Mouse (Mus musculus): ENCODE results near the gene Otulin. TPM values are rescaled to one million over a fixed set of nuclear protein-coding genes. Genes with fewer than 3 reads are reported as not detected.

The Otulin gene
- polyA plus RNA-seq, 1 experiment from 2014 or later: 31.7 TPM

- H3K27me3 ChIP-seq (replicated peaks): no peaks in the 10 kb centered on the region
- no peak overlapping the region for H3K4me3 ChIP-seq (replicated peaks)
- 0 out of 2 replicates have a peak, but pooled peaks cover 9% of the 10 kb centered on the region for H3K36me3 ChIP-seq
- 88% methylated on average over 13 of the region's 13 CpGs for WGBS
- no peak overlapping the region for H3K4me2 ChIP-seq
- no peak for ATAC-seq (ENCODE audit: insufficient read depth, low FRiP score, low read depth)
- H3K9ac ChIP-seq: no peak overlapping the region
- H3K27ac ChIP-seq: no peak overlapping the region
- H3K9me3 ChIP-seq: no peaks in the 10 kb centered on the region
- peaks cover 9% of the 10 kb centered on the region for H3K4me1 ChIP-seq
These were observed 5.2 kb downstream of the Otulin start for GRCm38 (mm10) chr15:27625014-27625889.

GRCm38 (mm10) chr15:27623286-27623685, 7.2 kb downstream of the Otulin start:
- H3K9me3 ChIP-seq: no peaks in the 10 kb centered on the region
- H3K36me3 ChIP-seq: peaks cover 11% of the 10 kb centered on the region; the same call in 1 of the 2 replicates
- no peak overlapping the region for H3K9ac ChIP-seq
- H3K27me3 ChIP-seq (replicated peaks): no peaks in the 10 kb centered on the region
- H3K27ac ChIP-seq: no peak overlapping the region
- ATAC-seq (ENCODE audit: insufficient read depth, low FRiP score, low read depth): no peak
- H3K4me1 ChIP-seq: no peaks in the 10 kb centered on the region; the same call in 1 of the 2 replicates
- WGBS: 74% methylated on average over 6 of the region's 6 CpGs
- no peak overlapping the region for H3K4me2 ChIP-seq
- H3K4me3 ChIP-seq (replicated peaks): no peak overlapping the region

DNA sequence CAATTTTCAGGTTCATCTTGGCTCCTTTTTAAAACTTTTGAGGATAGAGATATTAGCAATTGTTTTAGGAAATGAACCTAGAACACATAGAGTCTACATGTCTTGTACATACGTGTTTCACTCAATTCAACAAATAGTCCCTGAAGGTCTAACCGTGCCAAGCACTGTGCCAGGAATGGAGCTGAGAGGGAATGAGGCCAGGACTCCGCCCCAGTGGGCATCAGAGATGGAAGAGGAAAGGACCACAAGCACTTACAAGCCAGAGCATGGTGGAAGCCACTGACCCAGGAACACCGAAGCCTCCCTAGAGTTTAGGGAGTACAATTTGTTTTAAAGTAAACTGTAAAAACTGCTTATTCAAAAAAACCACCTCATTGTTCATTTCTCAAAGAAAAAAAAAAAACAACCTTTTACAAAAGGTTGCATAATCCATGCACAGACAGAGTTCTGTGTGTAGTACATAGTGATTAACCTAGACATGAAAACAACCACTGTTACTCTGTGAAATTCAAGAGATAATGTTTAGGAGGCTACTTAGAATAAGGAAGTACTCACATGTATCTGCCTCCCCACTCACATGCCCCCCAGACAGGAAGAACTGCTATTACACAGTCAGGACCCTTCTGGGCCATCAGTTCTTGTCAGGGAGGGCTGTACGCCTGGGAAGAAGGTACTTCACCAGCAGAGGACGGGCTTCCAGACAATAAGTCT, 9.9 kb downstream of the Otulin start:
- ATAC-seq (ENCODE audit: insufficient read depth, low FRiP score, low read depth): no peak
- 75% methylated on average over 6 of the region's 6 CpGs for WGBS
- Histone ChIP-seq H3K36me3 (peaks cover 12% of the 10 kb centered on the region), H3K27me3 (replicated peaks) (no peaks in the 10 kb centered on the region), H3K9me3 (no peaks in the 10 kb centered on the region), H3K9ac (no peak overlapping the region), H3K4me2 (no peak overlapping the region), H3K27ac (no peak overlapping the region), H3K4me3 (replicated peaks) (no peak overlapping the region), H3K4me1 (no peaks in the 10 kb centered on the region)

DNA sequence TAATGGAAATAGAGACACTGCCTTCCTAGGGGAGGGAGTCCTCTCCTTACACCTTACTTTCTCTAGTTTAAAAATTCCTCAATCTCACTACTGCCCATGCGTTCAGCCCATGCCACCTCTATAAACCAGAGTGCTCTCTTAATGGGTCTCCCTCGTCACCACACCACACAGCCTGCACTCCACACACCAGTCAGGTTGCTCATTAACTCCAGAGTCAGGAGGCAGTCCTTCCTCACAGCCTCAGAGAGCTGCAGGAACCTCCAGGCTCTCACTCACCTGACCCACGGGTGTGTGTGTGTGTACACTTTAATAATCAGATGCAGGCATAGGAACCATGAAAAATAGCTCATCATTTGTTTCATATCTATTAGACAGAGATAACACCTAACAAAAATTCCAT, 10.8 kb downstream of the Otulin start:
- no peak overlapping the region for H3K9ac ChIP-seq
- no peaks in the 10 kb centered on the region for H3K9me3 ChIP-seq
- 65% methylated on average over 3 of the region's 3 CpGs for WGBS
- no peak overlapping the region for H3K4me3 ChIP-seq (replicated peaks)
- peak; percentile 75 for ATAC-seq (ENCODE audit: insufficient read depth, low FRiP score, low read depth)
- H3K36me3 ChIP-seq: peaks cover 14% of the 10 kb centered on the region
- H3K4me2 ChIP-seq: no peak overlapping the region
- H3K27ac ChIP-seq: no peak overlapping the region
- no peaks in the 10 kb centered on the region for H3K4me1 ChIP-seq
- no peaks in the 10 kb centered on the region for H3K27me3 ChIP-seq (replicated peaks)

DNA sequence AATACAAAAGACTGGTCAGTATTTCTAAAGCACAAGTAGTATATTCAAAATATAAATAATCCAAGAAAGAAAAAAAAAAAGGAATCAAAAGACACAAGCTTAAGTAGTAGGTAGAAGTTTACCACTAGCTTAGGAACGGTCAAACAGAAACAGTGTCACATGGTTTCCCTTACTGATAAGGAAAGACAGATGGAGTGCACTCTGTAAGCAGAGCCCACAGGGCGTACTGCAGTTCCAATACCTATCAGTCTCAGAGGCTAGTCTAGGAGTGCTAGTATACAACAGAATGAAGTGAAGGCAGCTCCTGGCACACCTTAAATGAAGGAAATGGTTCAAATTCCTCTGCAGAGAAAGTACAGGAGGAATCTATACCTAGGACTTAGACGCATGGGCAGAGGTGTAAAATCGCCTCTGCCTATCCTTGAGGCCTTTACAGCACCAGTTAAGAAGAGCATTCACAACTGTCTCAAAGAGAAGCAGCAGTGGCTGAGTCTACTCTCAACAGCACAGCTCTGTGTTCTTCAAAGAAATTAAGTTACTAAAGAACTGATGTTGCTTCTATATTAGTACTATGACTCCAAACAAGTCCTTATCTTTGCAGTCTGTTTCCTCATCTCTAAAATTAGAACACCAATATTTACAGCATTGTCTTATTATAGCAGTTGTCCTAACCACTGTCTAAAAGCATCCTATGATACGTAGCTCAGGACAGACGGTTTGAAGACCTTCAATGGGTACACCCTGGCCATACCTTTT, 11.5 kb downstream of the Otulin start:
- no peak overlapping the region for H3K9ac ChIP-seq
- WGBS: 69% methylated on average over 6 of the region's 6 CpGs
- H3K4me2 ChIP-seq: no peak overlapping the region
- H3K27me3 ChIP-seq (replicated peaks): no peaks in the 10 kb centered on the region
- H3K4me1 ChIP-seq: no peaks in the 10 kb centered on the region
- H3K27ac ChIP-seq: no peak overlapping the region
- no peaks in the 10 kb centered on the region for H3K9me3 ChIP-seq
- no peak for ATAC-seq (ENCODE audit: insufficient read depth, low FRiP score, low read depth)
- peaks cover 14% of the 10 kb centered on the region for H3K36me3 ChIP-seq
- no peak overlapping the region for H3K4me3 ChIP-seq (replicated peaks)

DNA sequence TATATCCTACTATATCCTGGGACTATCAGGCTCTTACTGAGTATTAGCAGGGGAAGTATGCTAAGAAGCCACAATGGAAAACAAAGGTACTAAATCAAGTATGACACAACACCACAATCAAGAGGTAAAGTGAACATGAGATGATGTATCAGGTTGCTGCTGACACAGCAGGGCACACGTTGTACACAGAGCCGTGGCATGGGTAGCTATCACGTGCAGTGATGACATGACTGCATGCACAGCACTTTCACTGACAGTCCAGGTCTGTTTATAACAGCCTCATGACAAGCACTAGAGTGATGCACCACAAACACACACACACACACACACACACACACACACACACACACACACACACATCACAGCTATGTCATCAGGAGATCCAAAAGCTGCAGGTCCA, 13.3 kb downstream of the Otulin start:
- no peaks in the 10 kb centered on the region for H3K9me3 ChIP-seq
- no peak overlapping the region for H3K27ac ChIP-seq
- no peak for ATAC-seq (ENCODE audit: insufficient read depth, low FRiP score, low read depth)
- WGBS: 88% methylated on average over 3 of the region's 3 CpGs
- H3K36me3 ChIP-seq: peaks cover 14% of the 10 kb centered on the region
- no peak overlapping the region for H3K4me2 ChIP-seq
- H3K4me3 ChIP-seq (replicated peaks): no peak overlapping the region
- no peak overlapping the region for H3K9ac ChIP-seq
- no peaks in the 10 kb centered on the region for H3K4me1 ChIP-seq
- H3K27me3 ChIP-seq (replicated peaks): no peaks in the 10 kb centered on the region

GRCm38 (mm10) chr15:27616159-27616558, 14.3 kb downstream of the Otulin start:
- Histone ChIP-seq H3K9ac (no peak overlapping the region), H3K4me1 (no peaks in the 10 kb centered on the region), H3K9me3 (no peaks in the 10 kb centered on the region), H3K4me3 (replicated peaks) (no peak overlapping the region), H3K27ac (no peak overlapping the region), H3K4me2 (no peak overlapping the region), H3K27me3 (replicated peaks) (no peaks in the 10 kb centered on the region), H3K36me3 (peaks cover 14% of the 10 kb centered on the region)
- no peak for ATAC-seq (ENCODE audit: insufficient read depth, low FRiP score, low read depth)
- 73% methylated on average over 4 of the region's 4 CpGs for WGBS

DNA sequence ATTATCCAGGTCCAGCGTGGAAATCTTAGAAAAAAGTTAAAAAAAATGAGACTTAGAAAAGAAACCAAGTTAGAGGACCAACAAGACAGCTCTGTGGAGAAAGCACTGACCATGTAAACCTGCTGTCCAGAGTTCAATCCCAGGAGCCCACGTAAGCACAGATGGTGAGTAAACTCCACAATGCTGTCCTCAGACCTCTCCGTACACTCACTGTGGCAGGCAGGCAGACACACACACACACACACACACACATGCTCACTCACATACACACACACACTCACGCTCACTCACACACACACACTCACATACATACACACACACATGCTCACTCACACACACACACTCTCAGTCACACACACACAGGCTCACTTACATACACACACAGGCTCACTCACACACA, 17.2 kb downstream of the Otulin start:
- H3K4me3 ChIP-seq (replicated peaks): no peak overlapping the region
- no peaks in the 10 kb centered on the region for H3K9me3 ChIP-seq
- peaks cover 9% of the 10 kb centered on the region for H3K36me3 ChIP-seq
- 92% methylated on average over 4 of the region's 4 CpGs for WGBS
- H3K27ac ChIP-seq: no peak overlapping the region
- H3K4me2 ChIP-seq: no peak overlapping the region
- ATAC-seq (ENCODE audit: insufficient read depth, low FRiP score, low read depth): no peak
- no peak overlapping the region for H3K9ac ChIP-seq
- H3K4me1 ChIP-seq: no peaks in the 10 kb centered on the region
- no peaks in the 10 kb centered on the region for H3K27me3 ChIP-seq (replicated peaks)

DNA sequence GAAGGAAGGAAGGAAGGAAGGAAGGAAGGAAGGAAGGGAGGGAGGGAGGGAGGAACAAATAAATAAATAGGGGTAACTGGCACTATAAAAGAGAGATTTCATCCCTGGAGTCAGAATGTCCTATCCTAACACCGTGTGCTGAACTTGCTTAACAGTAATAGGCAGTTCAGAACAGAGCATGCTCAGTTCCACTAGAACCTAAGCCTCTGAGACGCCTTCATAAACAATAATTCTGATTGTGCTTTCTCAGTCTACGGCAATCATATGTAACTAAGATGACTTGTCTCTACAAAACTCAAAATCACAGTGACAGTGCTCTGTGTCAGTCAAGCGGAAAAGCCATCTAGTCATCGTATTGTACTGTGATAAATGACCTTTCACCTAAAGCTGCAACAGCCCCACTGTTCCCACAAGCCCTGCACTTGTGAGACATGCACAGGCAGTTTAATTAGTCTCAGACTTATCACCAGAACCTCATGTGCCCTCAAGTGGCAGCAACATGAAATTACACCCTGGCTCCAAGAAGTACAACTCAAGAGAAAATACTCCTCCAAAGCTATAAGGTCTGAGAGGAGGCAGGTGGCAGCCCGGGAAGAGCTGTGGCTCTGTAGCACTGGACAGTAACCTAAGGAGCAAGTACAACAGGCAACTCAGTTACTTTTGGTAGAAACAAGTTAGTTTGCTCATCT, 17.8 kb downstream of the Otulin start:
- ATAC-seq (ENCODE audit: insufficient read depth, low FRiP score, low read depth): peak; percentile 66; the same call in 1 of the 2 replicates
- WGBS: 50% methylated on average over 6 of the region's 6 CpGs

DNA sequence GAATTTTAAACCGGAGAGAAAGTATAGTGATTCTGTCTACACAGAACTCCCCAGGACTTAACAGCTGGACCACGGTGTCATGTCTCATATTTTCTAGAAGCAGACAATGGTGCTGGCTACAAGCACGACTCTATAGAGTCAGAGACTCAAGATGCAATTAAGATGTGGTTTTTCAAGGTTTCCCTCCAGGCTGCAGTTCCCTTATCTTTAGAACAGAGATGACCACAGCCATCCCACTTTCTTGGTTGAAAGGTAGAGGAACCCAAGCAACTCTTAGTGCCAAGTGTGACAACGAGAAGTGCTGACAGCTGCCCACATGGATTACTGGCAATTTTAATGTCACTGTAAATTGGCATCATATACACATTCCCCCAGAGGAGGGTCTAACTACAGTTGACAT, 20.9 kb downstream of the Otulin start:
- no peak overlapping the region for H3K9ac ChIP-seq
- WGBS: 49% methylated on average over 4 of the region's 4 CpGs
- H3K4me1 ChIP-seq: no peaks in the 10 kb centered on the region
- H3K4me3 ChIP-seq (replicated peaks): no peak overlapping the region
- no peak for ATAC-seq (ENCODE audit: insufficient read depth, low FRiP score, low read depth)
- H3K27ac ChIP-seq: no peak overlapping the region
- H3K36me3 ChIP-seq: peaks cover 11% of the 10 kb centered on the region
- no peaks in the 10 kb centered on the region for H3K9me3 ChIP-seq
- no peak overlapping the region for H3K4me2 ChIP-seq
- no peaks in the 10 kb centered on the region for H3K27me3 ChIP-seq (replicated peaks)

More for the DNA sequence above, 17.8 kb downstream of the Otulin start:
- Histone ChIP-seq H3K27ac (no peak overlapping the region), H3K4me3 (replicated peaks) (no peak overlapping the region), H3K9me3 (no peaks in the 10 kb centered on the region), H3K9ac (no peak overlapping the region), H3K4me2 (no peak overlapping the region), H3K36me3 (peaks cover 9% of the 10 kb centered on the region), H3K27me3 (replicated peaks) (no peaks in the 10 kb centered on the region), H3K4me1 (no peaks in the 10 kb centered on the region)

- Histone ChIP-seq H3K27ac (no peak overlapping the region), H3K4me1 (no peaks in the 10 kb centered on the region), H3K4me2 (no peak overlapping the region), H3K27me3 (replicated peaks) (no peaks in the 10 kb centered on the region), H3K36me3 (peaks cover 15% of the 10 kb centered on the region), H3K4me3 (replicated peaks) (no peak overlapping the region), H3K9me3 (no peaks in the 10 kb centered on the region), H3K9ac (no peak overlapping the region)
- no peak for ATAC-seq (ENCODE audit: insufficient read depth, low FRiP score, low read depth)
- 79% methylated on average over 3 of the region's 3 CpGs for WGBS
These were observed 25.2 kb downstream of the Otulin start for GRCm38 (mm10) chr15:27605252-27605651.
